Mouse (Mus musculus) bone marrow macrophage, adult 2 months (primary cell): ENCODE results near the gene Unc13d.

Source experiments
- CTCF ChIP-seq: IDR thresholded peaks from 2 replicates; pipeline ENCODE4 v1.5.1; 2012; ENCODE audit warnings: low read depth, mild to moderate bottlenecking, low read length, moderate library complexity
- POLR2A ChIP-seq: IDR thresholded peaks from 2 replicates; pipeline ENCODE4 v1.6.1; 2012; ENCODE audit warnings: mild to moderate bottlenecking, low read depth, low read length, borderline replicate concordance

GRCm38 (mm10) chr11:116064187-116064867, 13.4 kb downstream of the Unc13d start:
- TF ChIP-seq POLR2A, result no peak
- TF ChIP-seq CTCF, result no peak
